Mouse (Mus musculus) heart, postnatal 4 days (tissue): ENCODE data around the gene Ola1. TPM values are rescaled to one million over a fixed set of nuclear protein-coding genes. Genes with fewer than 3 reads are reported as not detected.
A peak's percentile ranks its signal among the peaks of the same experiment; 100 is the strongest.

ENCODE experiments used
- DNase-seq: peaks from one replicate; pipeline ENCODE4 v3.0.0; 2021
- total RNA-seq, 2 experiments: library from RNA; stranded (reverse); gene quantifications; 2 replicates each; pipeline ENCODE4 v1.2.3; 2021

The Ola1 gene
- total RNA-seq, 2 experiments from 2014 or later: 67.3 to 68.2 TPM

- DNase-seq: no peak
These were observed 72.6 kb downstream of the Ola1 start for GRCm38 (mm10) chr2:73146111-73146510.

GRCm38 (mm10) chr2:73143732-73144131, 75.0 kb downstream of the Ola1 start:
- DNase-seq: no peak

- no peak for DNase-seq
These were observed 75.8 kb downstream of the Ola1 start for GRCm38 (mm10) chr2:73142832-73143470.

GRCm38 (mm10) chr2:73132897-73133296, 85.8 kb downstream of the Ola1 start:
- no peak for DNase-seq

- DNase-seq: no peak
These were observed 91.0 kb downstream of the Ola1 start for GRCm38 (mm10) chr2:73127686-73128085.

GRCm38 (mm10) chr2:73118781-73119180, 99.9 kb downstream of the Ola1 start:
- DNase-seq: no peak

- DNase-seq: no peak
These were observed 111.6 kb downstream of the Ola1 start for GRCm38 (mm10) chr2:73107089-73107488.

GRCm38 (mm10) chr2:73096491-73096890, 122.2 kb downstream of the Ola1 start:
- DNase-seq: no peak

GRCm38 (mm10) chr2:73095300-73095699, 123.4 kb downstream of the Ola1 start:
- no peak for DNase-seq

- no peak for DNase-seq
These were observed 125.7 kb downstream of the Ola1 start for GRCm38 (mm10) chr2:73093032-73093431.

- DNase-seq: no peak
These were observed 127.4 kb downstream of the Ola1 start for GRCm38 (mm10) chr2:73091302-73091701.

- DNase-seq: no peak
These were observed 131.1 kb downstream of the Ola1 start for GRCm38 (mm10) chr2:73087641-73088040.

GRCm38 (mm10) chr2:73085669-73086304, 132.9 kb downstream of the Ola1 start:
- DNase-seq: peak; percentile 68

GRCm38 (mm10) chr2:73082476-73082875, 136.2 kb downstream of the Ola1 start:
- DNase-seq: no peak

GRCm38 (mm10) chr2:73081861-73082260, 136.9 kb downstream of the Ola1 start:
- DNase-seq: no peak

GRCm38 (mm10) chr2:73080084-73080483, 138.6 kb downstream of the Ola1 start:
- no peak for DNase-seq

- no peak for DNase-seq
These were observed 139.4 kb downstream of the Ola1 start for GRCm38 (mm10) chr2:73079311-73079710.

GRCm38 (mm10) chr2:73073811-73074472, 144.8 kb downstream of the Ola1 start:
- DNase-seq: no peak

- DNase-seq: no peak
These were observed 147.5 kb downstream of the Ola1 start for GRCm38 (mm10) chr2:73071201-73071600.

GRCm38 (mm10) chr2:73070449-73071076, 148.2 kb downstream of the Ola1 start:
- no peak for DNase-seq

GRCm38 (mm10) chr2:73069223-73069825, 149.4 kb downstream of the Ola1 start:
- no peak for DNase-seq

GRCm38 (mm10) chr2:73066307-73067167, 152.2 kb downstream of the Ola1 start:
- DNase-seq: peak; percentile 67
